Mouse (Mus musculus): ENCODE measurements around the gene Armt1.

Gene Armt1

GRCm38 (mm10) chr10:4432123-4432931 is at the start of gene Armt1, which contains the start of gene Rmnd1:
Armt1 (plus strand) TSS chr10:4432467.
Rmnd1 (minus strand) TSS chr10:4432388.
- DNase-seq (ENCODE audit: low spot score in 2 of 2), result peak; percentile 89 to 92

GRCm38 (mm10) chr10:4384244-4384643 is 48.0 kb upstream of the Armt1 start:
- DNase-seq (ENCODE audit: low spot score in 2 of 2), result no peak

- peak; percentile 78 to 91 for DNase-seq (ENCODE audit: low spot score in 2 of 2)
These were observed 45.4 kb upstream of the Armt1 start for GRCm38 (mm10) chr10:4386609-4387591.

GRCm38 (mm10) chr10:4387701-4388383 is 44.4 kb upstream of the Armt1 start, which contains the start of gene Zbtb2:
Zbtb2 (minus strand) TSS chr10:4388108.
- peak; percentile 44 to 53 for DNase-seq (ENCODE audit: low spot score in 2 of 2)

GRCm38 (mm10) chr10:4388384-4388745 is 43.9 kb upstream of the Armt1 start:
- no peak for DNase-seq (ENCODE audit: low spot score in 2 of 2)

GRCm38 (mm10) chr10:4389036-4389435 is 43.2 kb upstream of the Armt1 start:
- DNase-seq (ENCODE audit: low spot score in 2 of 2), result no peak

GRCm38 (mm10) chr10:4389461-4390112 is 42.7 kb upstream of the Armt1 start:
- DNase-seq (ENCODE audit: low spot score in 2 of 2), result no peak

- DNase-seq (ENCODE audit: low spot score in 2 of 2), result no peak
These were observed 41.7 kb upstream of the Armt1 start for GRCm38 (mm10) chr10:4390550-4390949.

- no peak for DNase-seq (ENCODE audit: low spot score in 2 of 2)
These were observed 41.2 kb upstream of the Armt1 start for GRCm38 (mm10) chr10:4391076-4391475.

GRCm38 (mm10) chr10:4391851-4392250 is 40.4 kb upstream of the Armt1 start:
- DNase-seq (ENCODE audit: low spot score in 2 of 2), result no peak

- no peak for DNase-seq (ENCODE audit: low spot score in 2 of 2)
These were observed 36.9 kb upstream of the Armt1 start for GRCm38 (mm10) chr10:4395321-4395720.

- DNase-seq (ENCODE audit: low spot score in 2 of 2), result no peak
These were observed 34.2 kb upstream of the Armt1 start for GRCm38 (mm10) chr10:4398058-4398457.

GRCm38 (mm10) chr10:4404895-4405491 is 27.3 kb upstream of the Armt1 start:
- no peak for DNase-seq (ENCODE audit: low spot score in 2 of 2)

- no peak for DNase-seq (ENCODE audit: low spot score in 2 of 2)
These were observed 26.8 kb upstream of the Armt1 start for GRCm38 (mm10) chr10:4405511-4405910.

- DNase-seq (ENCODE audit: low spot score in 2 of 2), result no peak
These were observed 25.1 kb upstream of the Armt1 start for GRCm38 (mm10) chr10:4407191-4407590.

GRCm38 (mm10) chr10:4425245-4425644 is 7.0 kb upstream of the Armt1 start:
- no peak for DNase-seq (ENCODE audit: low spot score in 2 of 2)

- no peak for DNase-seq (ENCODE audit: low spot score in 2 of 2)
These were observed 1.9 kb upstream of the Armt1 start for GRCm38 (mm10) chr10:4430399-4430798.

- DNase-seq (ENCODE audit: low spot score in 2 of 2), result no peak
These were observed 1.4 kb upstream of the Armt1 start for GRCm38 (mm10) chr10:4430826-4431225.

- no peak for DNase-seq (ENCODE audit: low spot score in 2 of 2)
These were observed 533 bp upstream of the Armt1 start for GRCm38 (mm10) chr10:4431746-4432122.

- DNase-seq (ENCODE audit: low spot score in 2 of 2), result peak in 1 of 2 experiments; percentile 8
These were observed 909 bp downstream of the Armt1 start for GRCm38 (mm10) chr10:4432996-4433755.
